Mouse (Mus musculus): ENCODE data around the gene Chst1.

- TF ChIP-seq EP300 (optimal IDR thresholded peaks at IDR 0.05) (no peak), CTCF (IDR thresholded peaks at IDR 0.05; ENCODE audit: low read depth) (no peak)
Observed at GRCm38 (mm10) chr2:92599487-92600347, at the start of gene Chst1.
